Mouse (Mus musculus) gastrocnemius, postnatal 36 days (tissue): ENCODE results near the gene Leap2. TPM values are rescaled to one million over a fixed set of nuclear protein-coding genes. Genes with fewer than 3 reads are reported as not detected.
"Not testable (repeated sequence)": the region's sequence is repeated elsewhere in the genome, so short reads cannot be mapped to it uniquely, and the experiment has no call there.

ENCODE experiments used
- DNase-seq, 2 experiments: peaks; one replicate each; pipeline ENCODE4 v3.0.0; 2022
- intact Hi-C: fragments of 180-260 bp; cut with DNase I; formaldehyde crosslinking; loops from one replicate; pipeline ENCODE4 v1.15.1; 2025
- total RNA-seq, 2 experiments: library from RNA; stranded (reverse); gene quantifications; 2 replicates each; pipeline ENCODE4 v1.2.3; 2021

Leap2 gene
- total RNA-seq, 2 experiments from 2014 or later, result not detected

GRCm38 (mm10) chr11:53445562-53445961 lies 22.6 kb upstream of the Leap2 start:
- intact Hi-C loops, result no loop called here
- DNase-seq, result no peak

- DNase-seq, result no peak
- intact Hi-C loops, result no loop called here
These were observed 20.9 kb upstream of the Leap2 start for GRCm38 (mm10) chr11:53443861-53444260.

GRCm38 (mm10) chr11:53441921-53442320 lies 19.0 kb upstream of the Leap2 start:
- intact Hi-C loops, result no loop called here
- no peak for DNase-seq

GRCm38 (mm10) chr11:53436338-53436737 lies 13.4 kb upstream of the Leap2 start:
- intact Hi-C loops, result no loop called here
- DNase-seq, result no peak

GRCm38 (mm10) chr11:53435504-53435903 lies 12.5 kb upstream of the Leap2 start:
- no peak for DNase-seq
- intact Hi-C loops, result no loop called here

- intact Hi-C loops, result no loop called here
- DNase-seq, result no peak
These were observed 10.1 kb upstream of the Leap2 start for GRCm38 (mm10) chr11:53433057-53433456.

GRCm38 (mm10) chr11:53431347-53432056 lies 8.5 kb upstream of the Leap2 start:
- intact Hi-C loops, result no loop called here
- DNase-seq, result no peak

- DNase-seq, result peak; percentile 96 to 98
- intact Hi-C loops, result no loop called here
These were observed 7.8 kb upstream of the Leap2 start, which contains the start of the genes Uqcrq and Gdf9 for GRCm38 (mm10) chr11:53430670-53431346. Gene Uqcrq, minus strand, starts transcription at chr11:53430831. Gene Gdf9, plus strand, starts transcription at chr11:53431023.

- DNase-seq, result no peak
- intact Hi-C loops, result no loop called here
These were observed 7.3 kb upstream of the Leap2 start for GRCm38 (mm10) chr11:53430300-53430669.

- DNase-seq, result no peak
These were observed 6.2 kb upstream of the Leap2 start for GRCm38 (mm10) chr11:53429182-53429581.

GRCm38 (mm10) chr11:53428716-53429057 lies 5.7 kb upstream of the Leap2 start:
- intact Hi-C loops, result no loop called here
- DNase-seq, result no peak

More at GRCm38 (mm10) chr11:53429182-53429581, 6.2 kb upstream of the Leap2 start:
- intact Hi-C loops, result no loop called here

- no peak for DNase-seq
These were observed 5.2 kb upstream of the Leap2 start for GRCm38 (mm10) chr11:53427993-53428715.

GRCm38 (mm10) chr11:53426914-53427313 lies 3.9 kb upstream of the Leap2 start:
- DNase-seq, intact Hi-C loops: not testable (repeated sequence)

More at GRCm38 (mm10) chr11:53427993-53428715, 5.2 kb upstream of the Leap2 start:
- intact Hi-C loops, result no loop called here

GRCm38 (mm10) chr11:53425711-53426255 lies 2.8 kb upstream of the Leap2 start:
- DNase-seq, result no peak
- intact Hi-C loops, result no loop called here

GRCm38 (mm10) chr11:53425251-53425650 lies 2.3 kb upstream of the Leap2 start:
- no peak for DNase-seq
- intact Hi-C loops, result no loop called here

- intact Hi-C loops, result no loop called here
These were observed 1.9 kb upstream of the Leap2 start for GRCm38 (mm10) chr11:53424826-53425225.

GRCm38 (mm10) chr11:53418048-53418447 lies 4.9 kb downstream of the Leap2 start:
- DNase-seq, result no peak
- intact Hi-C loops, result no loop called here

More at GRCm38 (mm10) chr11:53424826-53425225, 1.9 kb upstream of the Leap2 start:
- no peak for DNase-seq

GRCm38 (mm10) chr11:53413871-53414270 lies 9.1 kb downstream of the Leap2 start:
- intact Hi-C loops, result no loop called here
- DNase-seq, result no peak

- no peak for DNase-seq
- intact Hi-C loops, result no loop called here
These were observed 11.2 kb downstream of the Leap2 start for GRCm38 (mm10) chr11:53411738-53412137.

- intact Hi-C loops, result loop anchor here (5.0 kb wide), 1 partner anchor 36 kb away; no protein-coding TSS in a partner anchor
- no peak for DNase-seq
These were observed 19.3 kb downstream of the Leap2 start for GRCm38 (mm10) chr11:53403638-53404037.

GRCm38 (mm10) chr11:53393856-53394255 lies 29.1 kb downstream of the Leap2 start:
- intact Hi-C loops, result no loop called here
- no peak for DNase-seq
